Mouse (Mus musculus) ES-E14 (cell line): ENCODE data around the gene Plcd1. TPM values are rescaled to one million over a fixed set of nuclear protein-coding genes. Genes with fewer than 3 reads are reported as not detected.

ENCODE experiments used
- DNase-seq: peaks from one replicate; pipeline ENCODE4 v3.0.0-alpha.2; 2013; ENCODE audit warnings: low read depth, low spot score
- H3K27ac ChIP-seq: 2 replicates; pipeline ENCODE4 v1.5.1; 2012; ENCODE audit warnings: low read depth, mild to moderate bottlenecking, low read length, moderate library complexity, mixed read lengths; ENCODE audit not compliant: poor library complexity, insufficient read depth, severe bottlenecking
- H3K36me3 ChIP-seq: 2 replicates; pipeline ENCODE4 v1.6.1; 2012; ENCODE audit warnings: mild to moderate bottlenecking, low read length, moderate library complexity, mixed read lengths; ENCODE audit not compliant: control insufficient read depth, poor library complexity, insufficient read depth, severe bottlenecking
- H3K4me1 ChIP-seq, 2 experiments: fragments of 150-350 bp in 1 of 2; sonication (generic) in 1 of 2; 2 replicates each; pipeline ENCODE4 v1.6.1; 2012; ENCODE audit warnings: low read length in 2 of 2, mild to moderate bottlenecking in 1 of 2, mixed read lengths in 1 of 2; ENCODE audit not compliant: control insufficient read depth in 2 of 2, insufficient read depth in 2 of 2, poor library complexity in 1 of 2
- H3K4me3 ChIP-seq, 2 experiments: fragments of 150-350 bp in 1 of 2; sonication (generic) in 1 of 2; 2 replicates each; pipeline ENCODE4 v1.5.1; 2012; ENCODE audit warnings: low read length in 2 of 2, low read depth in 1 of 2, mild to moderate bottlenecking in 1 of 2, mixed read lengths in 1 of 2; ENCODE audit not compliant: insufficient read depth in 1 of 2, poor library complexity in 1 of 2, severe bottlenecking in 1 of 2
- H3K9ac ChIP-seq: 2 replicates; pipeline ENCODE4 v1.6.1; 2012; ENCODE audit warnings: low read depth, mild to moderate bottlenecking, low read length, mixed read lengths; ENCODE audit not compliant: poor library complexity, insufficient read depth, severe bottlenecking
- H3K9me3 ChIP-seq: fragments of 150-350 bp; sonication (generic); 2 replicates; pipeline ENCODE4 v1.6.1; 2012; ENCODE audit warnings: low read depth, mild to moderate bottlenecking, low read length; ENCODE audit not compliant: control insufficient read depth, insufficient read depth
- CHD2 ChIP-seq: IDR thresholded peaks from 2 replicates; pipeline ENCODE4 v1.6.1; 2014; ENCODE audit warnings: mild to moderate bottlenecking, low read depth, low read length, inconsistent platforms
- HCFC1 ChIP-seq: IDR thresholded peaks from 2 replicates; pipeline ENCODE4 v1.6.1; 2012; ENCODE audit warnings: low read length, inconsistent platforms, borderline replicate concordance; ENCODE audit not compliant: insufficient read depth
- MAFK ChIP-seq: IDR thresholded peaks from 2 replicates; pipeline ENCODE4 v1.6.1; 2014; ENCODE audit warnings: mild to moderate bottlenecking, low read depth, low read length, inconsistent platforms; ENCODE audit not compliant: insufficient read depth
- ZC3H11A ChIP-seq: IDR thresholded peaks from 2 replicates; pipeline ENCODE4 v1.6.1; 2012; ENCODE audit warnings: low read depth, mild to moderate bottlenecking, inconsistent platforms, low read length, borderline replicate concordance
- ZNF384 ChIP-seq: IDR thresholded peaks from 2 replicates; pipeline ENCODE4 v1.6.1; 2012; ENCODE audit warnings: low read depth, low read length, inconsistent platforms
- in situ Hi-C, 2 experiments: fragments of 600-800 bp; cut with MboI; formaldehyde crosslinking; loops; one replicate each; pipeline ENCODE4 v1.15.1; 2025; ENCODE audit warnings: low sequenced_read_pairs in 2 of 2, inconsistent platforms in 1 of 2; ENCODE audit not compliant: unreplicated experiment in 2 of 2
- total RNA-seq: library from RNA; depleted of rRNA; stranded (reverse); fragments of 300-350 nt; gene quantifications from 2 replicates; pipeline ENCODE4 v1.2.3, GENCODE M21; 2012

Plcd1 gene
- total RNA-seq, 1 experiment, result 13.1 TPM

DNA sequence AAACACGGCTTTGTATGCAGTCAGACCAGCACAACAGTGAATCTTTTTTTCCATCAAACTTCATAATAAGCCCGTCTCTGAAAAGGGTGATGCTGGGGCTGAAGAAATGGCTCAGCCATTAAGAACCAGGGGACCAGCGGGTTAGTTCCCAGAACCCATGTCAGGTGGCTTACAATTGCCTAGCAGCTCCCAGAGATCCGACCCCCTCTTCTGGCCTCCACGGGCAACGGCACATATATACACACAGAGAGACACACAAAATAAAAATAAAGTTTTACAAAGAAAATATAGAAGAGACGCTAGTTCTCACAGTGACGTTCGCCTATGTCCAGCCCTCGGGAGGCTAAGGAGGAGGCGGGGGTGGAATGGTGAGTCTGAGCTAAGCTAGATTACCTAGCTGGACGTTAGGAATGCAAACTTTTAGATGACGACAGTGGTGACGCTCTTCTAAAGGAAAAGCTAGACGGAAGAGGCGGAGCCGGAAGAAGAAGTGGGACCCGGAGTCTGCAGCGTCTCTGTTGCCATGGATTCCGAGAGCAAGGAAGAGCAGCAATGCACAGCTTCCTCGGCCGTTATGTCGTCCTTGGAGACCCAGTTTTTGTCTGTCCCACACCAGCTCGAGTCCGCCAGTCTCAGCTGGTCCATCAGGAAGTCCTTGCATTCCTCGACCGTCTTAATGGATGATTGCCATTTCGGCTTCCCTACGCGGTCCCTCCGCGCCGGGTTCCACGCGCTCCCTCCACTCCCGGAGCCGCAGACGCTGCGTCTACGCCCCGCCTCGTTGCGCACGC lies 8.9 kb upstream of the Plcd1 start, which contains the start of gene Dlec1:
Gene Dlec1, plus strand, starts transcription at position 487 of the 791 bp plus-strand sequence.
- in situ Hi-C loops, result no loop called here
- H3K4me1 ChIP-seq, result peaks cover 0 to 9% of the 10 kb centered on the region in 2 experiments; a peak in 2 of 4 replicates
- TF ChIP-seq ZC3H11A (no peak; the same call in 1 of the 2 replicates), CHD2 (no peak), HCFC1 (no peak), MAFK (no peak), ZNF384 (no peak)
- H3K9me3 ChIP-seq, result no peaks in the 10 kb centered on the region
- DNase-seq, result peak; percentile 92
- H3K4me3 ChIP-seq, result peak within 1 kb of the TSS; percentile 71 to 77
- no peak within 1 kb of the TSS for H3K27ac ChIP-seq
- H3K9ac ChIP-seq, result peak within 1 kb of the TSS; percentile 49
- H3K36me3 ChIP-seq, result no peaks in the 10 kb centered on the region

DNA sequence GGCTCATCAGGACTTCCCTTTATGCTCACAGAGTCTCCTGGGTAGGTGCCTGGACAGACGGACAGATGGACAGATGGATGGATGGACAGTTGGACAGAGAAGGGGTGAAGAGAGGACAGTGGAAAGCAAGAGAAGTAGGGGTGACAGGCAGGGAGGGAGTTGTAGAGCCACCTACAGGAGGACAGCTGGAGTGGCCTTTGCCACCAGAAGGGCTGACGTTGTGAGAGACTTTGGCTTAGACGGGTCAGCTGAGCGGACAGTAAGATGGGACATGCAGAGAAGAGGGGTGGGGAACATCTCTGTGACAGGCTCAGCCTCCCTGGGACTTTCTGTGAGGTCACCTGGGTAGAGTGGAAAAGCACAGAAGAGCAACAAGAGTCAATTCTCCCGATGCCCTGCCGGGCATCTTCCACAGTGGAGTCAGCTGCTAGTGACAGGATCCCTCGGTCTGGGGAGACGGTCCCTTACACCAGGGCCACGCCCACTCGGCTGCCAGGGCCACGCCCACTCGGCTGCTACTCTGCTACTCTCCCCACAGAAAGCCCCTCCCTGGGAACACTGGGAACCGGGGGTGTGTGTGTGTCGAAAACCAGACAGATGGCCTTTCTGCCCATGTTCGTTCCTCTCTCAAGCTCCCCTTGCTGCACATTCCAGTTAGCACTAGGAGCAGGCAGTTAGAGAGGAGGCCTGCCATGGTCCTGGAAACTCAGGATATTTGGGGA lies 7.0 kb upstream of the Plcd1 start:
- in situ Hi-C loops, result no loop called here
- peaks cover 2 to 14% of the 10 kb centered on the region in 2 experiments; a peak in 2 of 4 replicates for H3K4me1 ChIP-seq

DNA sequence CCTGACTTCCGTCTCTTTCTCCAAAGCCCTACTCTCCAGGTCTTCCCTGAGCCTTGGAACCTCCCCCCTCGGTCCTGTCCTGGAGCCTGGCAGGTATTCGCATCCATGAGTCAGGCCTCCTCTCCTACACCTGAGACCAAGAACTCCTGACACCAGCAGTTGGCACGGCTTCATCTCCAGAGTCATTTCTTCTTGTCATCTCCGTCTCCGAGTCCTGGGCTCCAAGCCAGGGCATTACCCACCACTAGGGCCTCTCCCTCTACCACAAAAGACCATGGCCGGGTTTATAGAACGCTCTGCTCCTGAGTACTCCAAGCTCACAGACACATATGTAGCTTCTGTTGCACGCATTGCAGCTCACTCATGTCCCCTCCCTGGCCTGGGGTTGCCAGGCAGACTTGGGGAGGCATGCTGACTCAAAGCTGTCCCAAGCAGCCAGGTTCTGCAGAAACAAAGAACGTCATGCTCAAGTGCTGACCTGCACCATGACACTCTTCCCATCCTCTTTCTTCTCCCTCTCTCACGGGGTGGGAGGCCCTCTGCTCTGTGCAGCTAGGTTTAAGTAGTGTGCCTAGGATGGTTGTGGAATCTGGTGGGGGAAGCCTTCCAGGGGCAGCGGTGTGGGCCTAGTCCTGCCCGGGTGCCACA lies 1.3 kb upstream of the Plcd1 start:
- no peaks in the 10 kb centered on the region for H3K36me3 ChIP-seq
- no peak overlapping the region for H3K4me3 ChIP-seq
- in situ Hi-C loops, result no loop called here
- peaks cover 4 to 20% of the 10 kb centered on the region in 2 experiments; a peak in 3 of 4 replicates for H3K4me1 ChIP-seq
- no peak for DNase-seq
- H3K9me3 ChIP-seq, result no peaks in the 10 kb centered on the region
- no peak overlapping the region for H3K9ac ChIP-seq
- TF ChIP-seq HCFC1 (no peak), ZNF384 (no peak), CHD2 (no peak), MAFK (no peak), ZC3H11A (no peak)
- no peak overlapping the region for H3K27ac ChIP-seq

More for the DNA sequence above, 7.0 kb upstream of the Plcd1 start:
- H3K27ac ChIP-seq, result no peak overlapping the region
- no peak overlapping the region for H3K4me3 ChIP-seq
- H3K9ac ChIP-seq, result no peak overlapping the region
- no peaks in the 10 kb centered on the region for H3K36me3 ChIP-seq
- DNase-seq, result no peak
- no peaks in the 10 kb centered on the region for H3K9me3 ChIP-seq
- TF ChIP-seq MAFK (no peak), ZC3H11A (no peak), ZNF384 (no peak), HCFC1 (no peak), CHD2 (no peak)
